Mouse (Mus musculus) megakaryocyte, embryonic 14.5 days (primary cell): ENCODE measurements around the gene Gtsf1.

Source experiments
- FLI1 ChIP-seq: IDR thresholded peaks from 2 replicates; pipeline ENCODE4 v1.6.1; 2012; ENCODE audit warnings: low read length, inconsistent platforms, mixed read lengths
- GATA1 ChIP-seq: IDR thresholded peaks from 3 replicates; pipeline ENCODE4 v1.6.1; 2012; ENCODE audit warnings: mixed read lengths, low read length, inconsistent platforms, borderline replicate concordance

DNA sequence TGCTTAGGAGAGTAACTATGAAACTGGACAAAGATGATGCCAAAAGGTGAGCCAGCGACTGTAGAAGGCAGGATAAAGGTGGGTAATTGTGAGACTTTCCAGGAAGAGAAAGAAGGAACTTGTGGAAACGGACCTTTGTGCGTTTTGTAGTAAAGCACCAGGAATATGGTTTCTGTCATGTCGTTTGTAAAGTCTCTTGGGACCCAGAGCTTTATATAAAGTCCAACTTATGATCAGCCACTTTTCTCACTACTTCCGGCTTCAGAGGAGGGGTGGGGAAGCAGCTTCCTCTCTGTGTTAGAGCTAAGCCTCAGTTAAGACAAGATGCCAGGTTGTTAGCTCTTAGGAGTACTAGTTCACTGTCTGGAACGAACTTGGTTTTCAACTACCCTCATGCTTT is 24.2 kb upstream of the Gtsf1 start:
- no peak for TF ChIP-seq GATA1
- TF ChIP-seq FLI1 = no peak
